Mouse (Mus musculus) thymus, adult 2 months (tissue): ENCODE measurements around the gene Tgfb1i1. TPM values are rescaled to one million over a fixed set of nuclear protein-coding genes. Genes with fewer than 3 reads are reported as not detected.

Experiments used
- DNase-seq: peaks from one replicate; pipeline ENCODE4 v3.0.0; 2021
- H3K27ac ChIP-seq: fragments of 200-500 bp; 2 replicates; pipeline ENCODE4 v1.5.1; 2012; ENCODE audit warnings: low read length, control low read depth; ENCODE audit not compliant: control insufficient read depth, insufficient read depth
- H3K27me3 ChIP-seq: fragments of 200-500 bp; 2 replicates; pipeline ENCODE4 v1.6.1; 2012; ENCODE audit warnings: mild to moderate bottlenecking, low read length, moderate library complexity, mixed read lengths; ENCODE audit not compliant: control insufficient read depth, insufficient read depth
- H3K36me3 ChIP-seq: fragments of 200-500 bp; 2 replicates; pipeline ENCODE4 v1.6.1; 2012; ENCODE audit warnings: mild to moderate bottlenecking, low read length, moderate library complexity; ENCODE audit not compliant: control insufficient read depth, insufficient read depth
- H3K4me1 ChIP-seq: fragments of 200-500 bp; replicated peaks from 2 replicates; pipeline ENCODE4 v1.6.1; 2012; ENCODE audit warnings: low read length; ENCODE audit not compliant: control insufficient read depth, insufficient read depth
- H3K4me3 ChIP-seq: fragments of 200-500 bp; 2 replicates; pipeline ENCODE4 v1.5.1; 2012; ENCODE audit warnings: mild to moderate bottlenecking, low read length, control low read depth, moderate library complexity; ENCODE audit not compliant: control insufficient read depth, insufficient read depth
- CTCF ChIP-seq: fragments of 200-500 bp; IDR thresholded peaks from 2 replicates; pipeline ENCODE4 v1.5.1; 2012; ENCODE audit warnings: mild to moderate bottlenecking, control low read depth, low read length, moderate library complexity, borderline replicate concordance; ENCODE audit not compliant: control insufficient read depth, poor library complexity, insufficient read depth; ENCODE audit errors: extremely low read depth
- POLR2A ChIP-seq: fragments of 200-500 bp; IDR thresholded peaks from 2 replicates; pipeline ENCODE4 v1.6.1; 2012; ENCODE audit warnings: mild to moderate bottlenecking, low read length, control low read depth, moderate library complexity; ENCODE audit not compliant: control insufficient read depth, poor library complexity, insufficient read depth; ENCODE audit errors: extremely low read depth
- WGBS: fragments of 180-500 bp; shearing (Covaris S2); methylation state at CpG from one replicate; pipeline ENCODE4 v1.1.7; 2018; 5-methylcytosine and 5-hydroxymethylcytosine counted together
- polyA plus RNA-seq: library from polyadenylated mRNA; depleted of rRNA; stranded (reverse); fragments of >200 nt; gene quantifications from 2 replicates; pipeline ENCODE4 v1.2.3, GENCODE M21; 2012

Gene Tgfb1i1
- polyA plus RNA-seq, 1 experiment = 25.4 TPM

GRCm38 (mm10) chr7:128208187-128208586, 38.4 kb upstream of the Tgfb1i1 start:
- 17% methylated on average over 4 of the region's 4 CpGs for WGBS
- Histone ChIP-seq H3K4me3 (no peak overlapping the region), H3K27ac (no peak overlapping the region), H3K4me1 (peaks cover 8% of the 10 kb centered on the region; the same call in 1 of the 2 replicates), H3K36me3 (no peaks in the 10 kb centered on the region), H3K27me3 (no peaks in the 10 kb centered on the region)
- no peak for TF ChIP-seq POLR2A
- TF ChIP-seq CTCF = no peak
- peak; percentile 63 for DNase-seq

- no peak overlapping the region for H3K27ac ChIP-seq
- H3K27me3 ChIP-seq = no peaks in the 10 kb centered on the region
- H3K4me1 ChIP-seq = peaks cover 8% of the 10 kb centered on the region; the same call in 1 of the 2 replicates
- DNase-seq = no peak
- no peaks in the 10 kb centered on the region for H3K36me3 ChIP-seq
- TF ChIP-seq POLR2A = no peak
- no peak for TF ChIP-seq CTCF
- 93% methylated on average over 3 of the region's 3 CpGs for WGBS
- H3K4me3 ChIP-seq = no peak overlapping the region
Measured at GRCm38 (mm10) chr7:128209826-128210225, 36.8 kb upstream of the Tgfb1i1 start.

- no peaks in the 10 kb centered on the region for H3K36me3 ChIP-seq
- H3K27ac ChIP-seq = no peak overlapping the region
- H3K27me3 ChIP-seq = no peaks in the 10 kb centered on the region
- no peak overlapping the region for H3K4me3 ChIP-seq
- TF ChIP-seq POLR2A (no peak), CTCF (no peak)
- WGBS = 82% methylated on average over 4 of the region's 4 CpGs
- DNase-seq = no peak
- no peaks in the 10 kb centered on the region for H3K4me1 ChIP-seq
Measured at GRCm38 (mm10) chr7:128219952-128220351, 26.7 kb upstream of the Tgfb1i1 start.

GRCm38 (mm10) chr7:128220936-128221335, 25.7 kb upstream of the Tgfb1i1 start:
- no peaks in the 10 kb centered on the region for H3K4me1 ChIP-seq
- DNase-seq = no peak
- H3K27ac ChIP-seq = no peak overlapping the region
- no peaks in the 10 kb centered on the region for H3K36me3 ChIP-seq
- 97% methylated on average over 3 of the region's 3 CpGs for WGBS
- TF ChIP-seq CTCF (no peak), POLR2A (no peak)
- H3K27me3 ChIP-seq = no peaks in the 10 kb centered on the region
- no peak overlapping the region for H3K4me3 ChIP-seq

GRCm38 (mm10) chr7:128231741-128232140, 14.9 kb upstream of the Tgfb1i1 start:
- TF ChIP-seq POLR2A (no peak), CTCF (no peak)
- H3K4me3 ChIP-seq = no peak overlapping the region
- no peak for DNase-seq
- WGBS = 50% methylated on average over 8 of the region's 8 CpGs
- peaks cover 2% of the 10 kb centered on the region for H3K4me1 ChIP-seq
- H3K36me3 ChIP-seq = no peaks in the 10 kb centered on the region
- H3K27ac ChIP-seq = no peak overlapping the region
- no peaks in the 10 kb centered on the region for H3K27me3 ChIP-seq

GRCm38 (mm10) chr7:128234796-128235195, 11.8 kb upstream of the Tgfb1i1 start:
- Histone ChIP-seq H3K4me3 (no peak overlapping the region), H3K4me1 (peaks cover 9% of the 10 kb centered on the region), H3K27ac (no peak overlapping the region), H3K27me3 (no peaks in the 10 kb centered on the region), H3K36me3 (no peaks in the 10 kb centered on the region)
- 84% methylated on average over 2 of the region's 2 CpGs for WGBS
- TF ChIP-seq CTCF = no peak
- no peak for TF ChIP-seq POLR2A
- no peak for DNase-seq

- 91% methylated on average over 1 of the region's 1 CpGs for WGBS
- Histone ChIP-seq H3K4me3 (no peak overlapping the region), H3K27ac (no peak overlapping the region), H3K4me1 (peaks cover 9% of the 10 kb centered on the region), H3K36me3 (peaks cover 5% of the 10 kb centered on the region), H3K27me3 (no peaks in the 10 kb centered on the region)
- no peak for TF ChIP-seq POLR2A
- TF ChIP-seq CTCF = no peak
- DNase-seq = no peak
Measured at GRCm38 (mm10) chr7:128235481-128235880, 11.1 kb upstream of the Tgfb1i1 start.
